Mouse (Mus musculus) intestine, embryonic 15.5 days (tissue): ENCODE measurements around the gene Fyttd1. TPM values are rescaled to one million over a fixed set of nuclear protein-coding genes. Genes with fewer than 3 reads are reported as not detected.

Source experiments
- ATAC-seq: fragments of 200-750 bp; cut with Nextera tagmentation; 2 replicates; pipeline ENCODE4 v1.8.0; 2017; ENCODE audit warnings: moderate TSS enrichment, moderate library complexity
- H3K27ac ChIP-seq: fragments of 300-500 bp; sonication (generic); 2 replicates; pipeline ENCODE4 v1.5.1; 2015; ENCODE audit warnings: mild to moderate bottlenecking, inconsistent platforms
- H3K27me3 ChIP-seq: fragments of 300-500 bp; sonication (generic); replicated peaks from 2 replicates; pipeline ENCODE4 v1.6.1; 2015; ENCODE audit warnings: inconsistent platforms
- H3K36me3 ChIP-seq: fragments of 300-500 bp; sonication (generic); 2 replicates; pipeline ENCODE4 v1.6.1; 2015; ENCODE audit warnings: inconsistent platforms
- H3K4me1 ChIP-seq: fragments of 300-500 bp; sonication (generic); replicated peaks from 2 replicates; pipeline ENCODE4 v1.6.1; 2015; ENCODE audit warnings: inconsistent platforms
- H3K4me2 ChIP-seq: fragments of 300-500 bp; sonication (generic); replicated peaks from 2 replicates; pipeline ENCODE4 v1.6.1; 2015; ENCODE audit warnings: mild to moderate bottlenecking, inconsistent platforms
- H3K4me3 ChIP-seq: fragments of 300-500 bp; sonication (generic); replicated peaks from 2 replicates; pipeline ENCODE4 v1.5.1; 2015; ENCODE audit warnings: inconsistent platforms
- H3K9ac ChIP-seq: fragments of 300-500 bp; sonication (generic); 2 replicates; pipeline ENCODE4 v1.6.1; 2015; ENCODE audit warnings: inconsistent platforms
- H3K9me3 ChIP-seq: fragments of 300-500 bp; sonication (generic); 2 replicates; pipeline ENCODE4 v1.6.1; 2016; ENCODE audit warnings: inconsistent platforms
- WGBS: fragments of 180-500 bp; shearing (Covaris S2); methylation state at CpG from one replicate; pipeline ENCODE4 v1.1.7; 2015; 5-methylcytosine and 5-hydroxymethylcytosine counted together
- polyA plus RNA-seq: library from polyadenylated mRNA; unstranded; fragments of >200 nt; fragmentation: Nextera tagmentation; extraction: Ambion mirVana; gene quantifications from 2 replicates; pipeline ENCODE4 v1.2.1, GENCODE M21; 2015

Gene Fyttd1
- polyA plus RNA-seq, 1 experiment from 2014 or later: 97.7 TPM

- Histone ChIP-seq H3K27ac (no peak overlapping the region), H3K27me3 (no peaks in the 10 kb centered on the region), H3K4me2 (no peak overlapping the region), H3K9me3 (no peaks in the 10 kb centered on the region), H3K9ac (no peak overlapping the region), H3K4me3 (no peak overlapping the region), H3K36me3 (0 out of 2 replicates have a peak, but pooled peaks cover 8% of the 10 kb centered on the region), H3K4me1 (no peaks in the 10 kb centered on the region)
- 66% methylated on average over 5 of the region's 5 CpGs for WGBS
- no peak for ATAC-seq
Observed at GRCm38 (mm10) chr16:32956889-32957288, 79.6 kb downstream of the Fyttd1 start.

Other genes starting within 250 kb of the Fyttd1 start
- 9.2 and 10.1 TPM in 2 replicates for gene Tnk2, start 233.6 kb upstream of the Fyttd1 start, polyA plus RNA-seq
- 1.7 and 2.5 TPM in 2 replicates for gene Muc4, start 141.6 kb upstream of the Fyttd1 start, polyA plus RNA-seq
- 0.09 TPM in 1 of 2 replicates, not detected in the other for gene Muc20, start 80.1 kb upstream of the Fyttd1 start, polyA plus RNA-seq
- 0.61 and 1.0 TPM in 2 replicates for gene Smbd1, start 67.0 kb upstream of the Fyttd1 start, polyA plus RNA-seq
- 14.1 and 14.3 TPM in 2 replicates for gene Rubcn, start 266 bp downstream of the Fyttd1 start, polyA plus RNA-seq
- gene Lrch3, start 36.6 kb downstream of the Fyttd1 start, polyA plus RNA-seq: 14.6 and 15.3 TPM in 2 replicates
- gene Iqcg, start 178.7 kb downstream of the Fyttd1 start, polyA plus RNA-seq: 1.7 and 1.9 TPM in 2 replicates
- gene Rpl35a, start 179.0 kb downstream of the Fyttd1 start, polyA plus RNA-seq: 1,031 and 1,044 TPM in 2 replicates
- gene Lmln, start 185.0 kb downstream of the Fyttd1 start, polyA plus RNA-seq: 2.0 and 3.4 TPM in 2 replicates